Mouse (Mus musculus) thymus, postnatal 10 days (tissue): ENCODE results near the gene Fbxo3.
"Not testable (repeated sequence)": the region's sequence is repeated elsewhere in the genome, so short reads cannot be mapped to it uniquely, and the experiment has no call there.

Source experiments
- DNase-seq, 2 experiments: peaks; one replicate each; pipeline ENCODE4 v3.0.0; 2021; ENCODE audit warnings: low spot score in 2 of 2

Gene Fbxo3

DNA sequence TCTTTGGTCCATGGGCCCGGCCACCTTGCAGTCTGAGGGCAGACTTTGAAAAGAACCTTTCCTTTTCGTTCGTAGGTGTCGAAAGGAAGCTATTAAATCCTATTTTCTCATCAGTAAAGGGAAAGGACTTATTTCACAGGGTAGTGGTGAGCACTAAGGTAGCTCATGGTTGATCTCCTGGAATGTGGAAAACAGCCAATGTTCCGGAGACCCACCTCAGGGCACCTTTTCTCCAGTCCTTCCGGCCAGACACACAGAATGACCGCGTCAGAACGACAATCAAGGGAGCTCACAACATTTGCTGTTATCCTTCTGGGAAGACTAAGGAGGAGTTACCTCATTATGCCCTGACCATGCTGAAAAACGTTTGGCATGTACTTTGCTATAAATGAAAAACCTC is 68.7 kb downstream of the Fbxo3 start:
- no peak for DNase-seq

DNA sequence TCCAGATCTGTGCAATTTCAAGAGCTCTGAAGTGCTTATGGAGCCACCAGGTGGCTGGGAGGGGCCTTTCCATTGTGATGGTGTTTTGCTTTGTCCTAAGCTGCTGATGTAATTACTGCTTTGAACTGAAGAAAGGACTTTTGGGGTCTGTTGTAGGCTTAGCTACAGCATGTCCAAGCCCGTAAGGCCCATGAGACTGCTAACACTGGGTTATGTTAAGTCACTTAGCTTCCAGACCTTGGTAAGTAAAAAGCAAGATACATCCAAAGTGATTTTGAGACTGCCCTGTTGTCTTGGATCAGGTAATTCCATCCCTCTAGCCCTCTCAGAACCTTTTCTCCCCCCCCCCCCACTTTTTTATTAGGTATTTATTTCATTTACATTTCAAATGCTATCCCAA is 69.3 kb downstream of the Fbxo3 start:
- DNase-seq: not testable (repeated sequence)

DNA sequence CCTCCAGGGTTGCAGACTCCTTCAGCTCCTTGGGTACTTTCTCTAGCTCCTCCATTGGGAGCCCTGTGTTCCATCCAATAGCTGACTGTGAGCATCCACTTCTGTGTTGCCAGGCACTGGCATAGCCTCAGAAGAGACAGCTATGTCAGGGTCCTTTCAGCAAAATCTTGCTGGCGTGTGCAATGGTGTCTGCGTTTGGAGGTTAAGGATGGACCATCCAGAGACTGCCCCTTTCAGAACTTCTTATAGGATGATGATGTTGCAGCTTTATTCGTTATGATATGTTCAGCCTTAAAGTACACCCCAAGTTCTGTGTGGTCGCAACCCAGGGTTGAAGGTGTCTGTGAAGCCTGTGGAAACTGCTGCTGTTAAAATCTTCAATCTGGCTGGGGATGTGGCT is 69.9 kb downstream of the Fbxo3 start:
- not testable (repeated sequence) for DNase-seq

DNA sequence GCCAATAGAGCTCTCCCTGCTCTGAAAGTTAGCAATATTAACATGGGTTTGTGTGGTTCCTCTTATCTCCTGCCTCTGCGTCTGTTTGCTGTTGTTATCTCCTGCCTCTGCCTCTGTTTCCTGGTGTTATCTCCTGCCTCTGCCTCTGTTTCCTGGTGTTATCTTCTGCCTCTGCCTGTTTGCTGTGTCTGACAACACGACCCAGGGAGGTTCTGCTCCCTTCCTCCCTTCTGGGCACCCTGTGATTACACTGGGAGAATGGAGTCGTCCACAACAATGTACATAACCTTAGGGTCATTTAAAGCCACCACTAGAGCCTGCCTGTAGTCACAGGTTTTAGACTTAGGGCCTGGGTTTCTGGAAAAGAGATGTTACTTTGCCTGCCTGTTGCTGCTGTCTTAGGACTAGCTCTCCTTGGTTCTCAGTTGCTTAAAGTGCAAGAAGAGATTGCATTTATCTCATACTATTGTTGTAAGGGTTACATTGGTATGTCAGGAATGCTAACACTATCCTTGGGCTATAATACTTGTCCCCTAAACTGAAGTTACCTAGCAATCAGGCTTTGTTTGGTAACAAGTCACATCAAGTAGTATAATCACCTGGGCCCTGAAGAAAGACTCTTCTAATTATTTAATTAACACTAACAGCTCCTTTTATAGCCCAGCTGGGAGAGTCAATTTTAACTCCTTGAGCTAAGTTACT is 71.2 kb downstream of the Fbxo3 start:
- DNase-seq: no peak

DNA sequence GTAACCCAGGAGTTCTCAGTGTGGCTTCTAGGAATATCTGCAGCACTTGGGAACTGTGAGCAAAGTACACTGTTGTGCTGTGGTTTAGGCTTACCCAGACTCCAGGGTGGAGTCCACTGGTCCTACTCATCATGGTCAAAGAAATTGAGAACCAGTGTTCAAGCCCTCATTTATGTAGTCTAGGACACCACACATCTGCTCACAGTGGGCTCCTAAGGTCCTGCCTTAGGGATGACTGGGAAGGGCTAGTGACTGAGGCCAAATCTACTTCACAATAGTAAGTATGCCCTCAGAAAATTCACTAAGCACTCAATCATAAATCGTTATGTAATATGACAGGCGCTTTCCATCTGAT is 71.7 kb downstream of the Fbxo3 start:
- no peak for DNase-seq

DNA sequence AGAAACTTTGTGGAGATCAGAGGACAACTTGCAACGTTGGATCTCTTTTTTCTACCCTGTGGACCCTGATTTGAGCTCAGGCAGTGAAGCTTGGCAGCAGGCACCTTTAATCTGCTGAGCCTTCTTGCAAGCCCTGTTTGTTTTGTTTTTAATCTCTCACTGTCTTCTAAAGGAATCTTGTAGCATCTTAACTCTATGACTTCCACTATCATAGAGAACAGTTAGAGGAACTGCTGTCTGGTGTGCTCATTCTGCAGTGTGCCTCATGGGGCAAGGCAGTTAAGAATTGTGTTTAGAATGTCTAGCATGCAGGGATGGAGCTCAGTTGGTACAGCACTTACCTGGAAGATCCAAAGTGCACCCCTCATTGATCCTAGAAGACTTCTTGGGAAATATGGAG is 72.4 kb downstream of the Fbxo3 start:
- no peak for DNase-seq

DNA sequence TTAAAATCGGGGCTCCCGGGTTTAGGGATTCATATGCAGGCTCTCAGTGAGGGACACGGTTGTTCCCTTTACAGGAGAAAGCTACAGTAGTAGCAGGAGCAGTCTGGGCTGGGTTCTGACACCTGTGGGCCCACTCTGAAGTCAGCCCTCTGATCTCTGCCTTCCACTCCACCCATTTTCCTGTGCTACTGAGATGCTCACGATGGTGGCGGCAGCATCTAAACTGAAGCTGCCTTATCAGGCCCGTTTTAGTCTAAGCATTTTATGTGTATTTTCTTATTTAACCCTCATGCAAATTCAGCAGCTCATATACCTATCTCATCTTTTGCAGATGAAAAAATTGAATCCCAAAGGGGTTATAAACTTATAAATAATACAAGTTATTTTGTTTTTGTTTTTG is 77.3 kb downstream of the Fbxo3 start:
- no peak for DNase-seq

DNA sequence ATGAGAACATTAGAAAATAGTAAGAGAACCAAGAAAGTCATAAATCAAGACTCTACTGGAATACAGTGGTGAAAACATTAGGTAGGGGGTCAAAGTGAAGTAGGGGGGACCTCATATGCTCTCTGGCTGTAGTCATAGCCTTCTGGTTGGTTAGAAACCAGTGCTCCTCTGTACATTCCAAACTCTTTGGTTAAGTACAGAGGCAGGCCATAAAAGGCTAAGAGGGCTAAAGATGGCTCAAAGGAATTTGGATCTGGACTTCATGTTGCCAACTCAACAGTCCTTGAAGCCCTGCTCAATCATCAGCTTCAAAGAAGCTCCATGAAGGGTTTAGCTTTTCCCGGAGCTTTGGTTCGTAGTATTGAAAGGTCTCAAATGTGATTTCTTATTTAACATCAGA is 81.5 kb downstream of the Fbxo3 start:
- DNase-seq: not testable (repeated sequence)

DNA sequence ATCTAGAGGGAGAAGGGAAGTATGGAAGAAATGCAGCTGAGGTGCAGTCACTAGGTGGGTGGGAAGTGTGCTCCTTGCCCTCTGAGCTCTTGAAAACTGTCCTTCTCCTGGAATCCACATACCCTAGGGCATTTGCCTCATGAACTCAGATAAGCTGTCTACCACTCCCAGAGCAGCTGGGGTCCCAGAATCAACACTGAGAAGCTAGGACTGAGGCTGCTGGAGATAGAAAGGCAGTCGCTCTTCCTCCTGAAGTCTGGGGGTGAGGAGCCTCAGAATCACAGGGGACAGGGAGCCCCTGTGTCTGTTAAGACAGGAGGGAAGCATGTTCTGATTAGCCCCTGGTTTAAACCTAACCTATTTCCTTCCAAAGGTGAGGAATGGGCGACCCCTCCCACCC is 82.0 kb downstream of the Fbxo3 start:
- no peak for DNase-seq

DNA sequence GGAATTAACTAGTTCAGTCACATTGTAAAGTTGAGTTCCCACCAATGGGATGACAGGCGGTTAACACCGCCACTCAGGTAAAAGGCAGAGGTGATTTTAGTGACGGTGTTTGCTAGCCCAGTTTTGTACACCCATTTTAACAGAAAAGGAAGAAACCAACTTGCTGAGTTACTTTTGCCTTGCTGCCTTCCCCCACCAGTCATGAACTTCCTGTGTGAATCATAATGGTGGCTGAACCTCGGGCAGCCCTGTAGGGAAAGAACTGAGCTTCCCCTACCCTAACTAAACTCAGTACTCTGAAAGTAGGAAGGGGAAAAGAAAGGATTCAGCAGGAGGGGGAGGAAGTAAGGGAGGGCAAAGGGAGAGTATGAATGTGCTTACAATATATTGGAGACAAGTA is 82.5 kb downstream of the Fbxo3 start:
- no peak for DNase-seq

DNA sequence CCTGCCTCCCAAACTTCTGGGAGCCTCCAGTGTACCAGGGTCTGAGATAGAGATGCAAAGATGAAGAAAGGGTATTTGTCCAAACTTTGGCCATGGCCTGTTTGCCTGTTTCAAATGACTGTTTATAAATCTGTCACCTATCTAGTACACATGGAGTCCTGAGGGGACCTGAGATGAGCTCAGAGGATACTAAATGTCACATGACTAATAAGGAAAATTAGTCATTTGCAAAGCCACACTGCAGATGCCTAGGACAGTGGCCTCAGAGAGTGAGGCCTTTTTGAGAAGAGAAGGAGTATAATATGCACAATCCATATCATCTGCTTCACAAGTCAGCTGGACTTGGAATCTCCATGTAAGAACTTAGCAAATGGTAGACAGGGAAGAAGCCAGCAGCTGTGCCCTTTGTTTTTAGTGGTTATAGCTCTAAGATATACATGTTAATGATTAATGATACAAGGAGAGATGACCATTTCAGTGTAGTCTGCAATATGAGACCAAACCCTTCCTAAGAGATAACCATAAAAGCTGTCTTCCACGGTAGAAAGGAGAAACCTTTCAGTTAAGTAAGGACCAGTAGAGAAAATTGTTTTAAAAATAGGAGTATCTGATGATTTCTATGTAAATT is 83.8 kb downstream of the Fbxo3 start:
- not testable (repeated sequence) for DNase-seq
